Mouse (Mus musculus) CD4-positive, CD25-positive, alpha-beta regulatory T cell (primary cell): ENCODE measurements around the gene Csf3r. TPM values are rescaled to one million over a fixed set of nuclear protein-coding genes. Genes with fewer than 3 reads are reported as not detected.

Experiments used
- polyA plus RNA-seq: library from polyadenylated mRNA; unstranded; fragments of 100-300 nt; shearing (Covaris generic); gene quantifications from one replicate; pipeline ENCODE4 v1.2.1, GENCODE M21; 2017

Gene Csf3r
- polyA plus RNA-seq, result 0.31 TPM

GRCm38 (mm10) chr4:126024303-126024900 lies at the start of gene Csf3r:
Gene Csf3r, plus strand, starts transcription at chr4:126024550.

GRCm38 (mm10) chr4:126046851-126047585 lies 22.7 kb downstream of the Csf3r start, which contains the start of gene Mrps15:
Gene Mrps15, plus strand, starts transcription at chr4:126046925.

GRCm38 (mm10) chr4:126058134-126058996 lies 34.0 kb downstream of the Csf3r start, which contains the start of gene Oscp1:
Gene Oscp1, plus strand, starts transcription at chr4:126058565.

Other genes with a start within 250 kb of the Csf3r start
- gene Mrps15, start 22.4 kb downstream of the Csf3r start, polyA plus RNA-seq, result 111 TPM
- 0.16 TPM for gene Oscp1, start 34.0 kb downstream of the Csf3r start, polyA plus RNA-seq
- 60.2 TPM for gene Lsm10, start 72.1 kb downstream of the Csf3r start, polyA plus RNA-seq
- 54.4 TPM for gene Stk40, start 79.4 kb downstream of the Csf3r start, polyA plus RNA-seq
- 51.3 TPM for gene Eva1b, start 123.2 kb downstream of the Csf3r start, polyA plus RNA-seq
- gene Sh3d21, start 138.9 kb downstream of the Csf3r start, polyA plus RNA-seq, result 1.6 TPM
- 232 TPM for gene Thrap3, start 178.2 kb downstream of the Csf3r start, polyA plus RNA-seq
- 56.9 TPM for gene Map7d1, start 231.8 kb downstream of the Csf3r start, polyA plus RNA-seq
- gene Trappc3, start 237.8 kb downstream of the Csf3r start, polyA plus RNA-seq, result 103 TPM